Mouse (Mus musculus) MEL (cell line): ENCODE measurements around the gene Tamm41. TPM values are rescaled to one million over a fixed set of nuclear protein-coding genes. Genes with fewer than 3 reads are reported as not detected.
A peak's percentile ranks its signal among the peaks of the same experiment; 100 is the strongest.

Experiments used
- DNase-seq: peaks from one replicate; pipeline ENCODE4 v3.0.0; 2011; ENCODE audit warnings: low read depth, low spot score
- H3K27ac ChIP-seq: 2 replicates; pipeline ENCODE4 v1.5.1; 2012; ENCODE audit warnings: low read depth, mild to moderate bottlenecking, control low read depth, low read length, moderate library complexity; ENCODE audit not compliant: control insufficient read depth
- H3K27me3 ChIP-seq, 2 experiments: fragments of 150-350 bp in 1 of 2; sonication (generic) in 1 of 2; 2 replicates each; pipeline ENCODE4 v1.6.1; 2012; ENCODE audit warnings: low read length in 2 of 2, mild to moderate bottlenecking in 2 of 2, improper control_type of control experiment in 1 of 2, moderate library complexity in 1 of 2; ENCODE audit not compliant: insufficient read depth in 2 of 2, control insufficient read depth in 1 of 2
- H3K36me3 ChIP-seq, 2 experiments: 2 replicates each; pipeline ENCODE4 v1.6.1; 2012 to 2014; ENCODE audit warnings: low read length in 2 of 2, improper control_type of control experiment in 1 of 2, inconsistent platforms in 1 of 2, mild to moderate bottlenecking in 1 of 2; ENCODE audit not compliant: insufficient read depth in 2 of 2, control insufficient read depth in 1 of 2
- H3K4me1 ChIP-seq, 2 experiments: fragments of 150-350 bp in 1 of 2; sonication (generic) in 1 of 2; 2 replicates each; pipeline ENCODE4 v1.6.1; 2012; ENCODE audit warnings: low read length in 2 of 2, improper control_type of control experiment in 1 of 2, mild to moderate bottlenecking in 1 of 2; ENCODE audit not compliant: insufficient read depth in 2 of 2, control insufficient read depth in 1 of 2
- H3K4me3 ChIP-seq, 2 experiments: fragments of 150-350 bp in 1 of 2; sonication (generic) in 1 of 2; 2 replicates each; pipeline ENCODE4 v1.5.1; 2012; ENCODE audit warnings: low read depth in 2 of 2, low read length in 2 of 2, mild to moderate bottlenecking in 2 of 2, moderate library complexity in 2 of 2, control low read depth in 1 of 2, improper control_type of control experiment in 1 of 2; ENCODE audit not compliant: control insufficient read depth in 1 of 2, insufficient read depth in 1 of 2
- H3K79me2 ChIP-seq: 2 replicates; pipeline ENCODE4 v1.6.1; 2012; ENCODE audit warnings: mild to moderate bottlenecking, low read length, moderate library complexity; ENCODE audit not compliant: control insufficient read depth, poor library complexity, insufficient read depth
- H3K9ac ChIP-seq: 2 replicates; pipeline ENCODE4 v1.6.1; 2012; ENCODE audit warnings: low read depth, mild to moderate bottlenecking, control low read depth, low read length, moderate library complexity; ENCODE audit not compliant: control insufficient read depth, poor library complexity, severe bottlenecking
- H3K9me3 ChIP-seq: fragments of 150-350 bp; sonication (generic); replicated peaks from 2 replicates; pipeline ENCODE4 v1.6.1; 2012; ENCODE audit warnings: mild to moderate bottlenecking, low read length, improper control_type of control experiment, moderate library complexity; ENCODE audit not compliant: insufficient read depth
- BHLHE40 ChIP-seq: IDR thresholded peaks from 2 replicates; pipeline ENCODE4 v1.6.1; 2012; ENCODE audit warnings: low read depth, mild to moderate bottlenecking, inconsistent platforms, low read length, improper control_type of control experiment, borderline replicate concordance
- CHD1 ChIP-seq: IDR thresholded peaks from 2 replicates; pipeline ENCODE4 v1.6.1; 2012; ENCODE audit warnings: low read depth, mild to moderate bottlenecking, inconsistent platforms, low read length, improper control_type of control experiment
- CHD2 ChIP-seq: IDR thresholded peaks from 2 replicates; pipeline ENCODE4 v1.6.1; 2011; ENCODE audit warnings: low read length, improper control_type of control experiment
- CTCF ChIP-seq, 3 experiments: IDR thresholded peaks in 2 of 3; conservative IDR thresholded peaks in 1 of 3; 2 replicates each; pipeline ENCODE4 v1.5.1; 2011 to 2012; ENCODE audit warnings: low read length in 3 of 3, low read depth in 2 of 3, mild to moderate bottlenecking in 2 of 3, improper control_type of control experiment in 1 of 3, inconsistent platforms in 1 of 3, mixed read lengths in 1 of 3, moderate library complexity in 1 of 3; ENCODE audit not compliant: control insufficient read depth in 1 of 3, insufficient read depth in 1 of 3, poor library complexity in 1 of 3, severe bottlenecking in 1 of 3
- E2F4 ChIP-seq: IDR thresholded peaks from 2 replicates; pipeline ENCODE4 v1.6.1; 2011; ENCODE audit warnings: low read depth, low read length, improper control_type of control experiment, borderline replicate concordance
- ETS1 ChIP-seq: IDR thresholded peaks from 2 replicates; pipeline ENCODE4 v1.6.1; 2012; ENCODE audit warnings: low read depth, mild to moderate bottlenecking, inconsistent platforms, low read length, improper control_type of control experiment, moderate library complexity
- JUND ChIP-seq: IDR thresholded peaks from 2 replicates; pipeline ENCODE4 v1.6.1; 2011; ENCODE audit warnings: low read depth, mild to moderate bottlenecking, improper control_type of control experiment, low read length
- KAT2A ChIP-seq: conservative IDR thresholded peaks from 2 replicates; pipeline ENCODE4 v1.6.1; 2012; ENCODE audit warnings: low read depth, low read length, improper control_type of control experiment, inconsistent platforms
- MYB ChIP-seq: IDR thresholded peaks from 2 replicates; pipeline ENCODE4 v1.6.1; 2011; ENCODE audit warnings: mild to moderate bottlenecking, low read depth, low read length, improper control_type of control experiment
- MYC ChIP-seq: IDR thresholded peaks from 2 replicates; pipeline ENCODE4 v1.6.1; 2011; ENCODE audit warnings: low read depth, mild to moderate bottlenecking, low read length, improper control_type of control experiment, moderate library complexity
- NRF1 ChIP-seq: IDR thresholded peaks from 2 replicates; pipeline ENCODE4 v1.6.1; 2014; ENCODE audit warnings: low read depth, mild to moderate bottlenecking, inconsistent platforms, low read length, improper control_type of control experiment, moderate library complexity; ENCODE audit not compliant: poor library complexity, insufficient read depth, severe bottlenecking
- POLR2AphosphoS5 ChIP-seq: IDR thresholded peaks from 2 replicates; pipeline ENCODE4 v1.6.1; 2012; ENCODE audit warnings: low read depth, borderline replicate concordance, mild to moderate bottlenecking, inconsistent platforms, low read length, moderate library complexity, mixed read lengths
- SMC3 ChIP-seq: IDR thresholded peaks from 2 replicates; pipeline ENCODE4 v1.6.1; 2011; ENCODE audit warnings: low read depth, low read length, improper control_type of control experiment
- ZMIZ1 ChIP-seq: IDR thresholded peaks from 2 replicates; pipeline ENCODE4 v1.6.1; 2012; ENCODE audit warnings: low read depth, mild to moderate bottlenecking, inconsistent platforms, low read length, improper control_type of control experiment, moderate library complexity
- polyA plus RNA-seq, 2 experiments: library from polyadenylated mRNA; stranded (reverse) in 1 of 2; unstranded in 1 of 2; fragments of >175 nt in 1 of 2; fragments of >200 nt in 1 of 2; gene quantifications; 2 replicates each; pipeline versions ENCODE4 v1.2.1 to v1.2.4; 2012; ENCODE audit warnings: low replicate concordance in 2 of 2, low read depth in 1 of 2; ENCODE audit not compliant: insufficient read length in 2 of 2, insufficient read depth in 1 of 2, missing spikeins in 1 of 2
- total RNA-seq: library from RNA; depleted of rRNA; stranded (reverse); fragments of 300-350 nt; gene quantifications from 2 replicates; pipeline ENCODE4 v1.2.3, GENCODE M21; 2012

The Tamm41 gene
- total and polyA plus RNA-seq, 3 experiments: 80.5 to 87.4 TPM; not detected in 1

DNA sequence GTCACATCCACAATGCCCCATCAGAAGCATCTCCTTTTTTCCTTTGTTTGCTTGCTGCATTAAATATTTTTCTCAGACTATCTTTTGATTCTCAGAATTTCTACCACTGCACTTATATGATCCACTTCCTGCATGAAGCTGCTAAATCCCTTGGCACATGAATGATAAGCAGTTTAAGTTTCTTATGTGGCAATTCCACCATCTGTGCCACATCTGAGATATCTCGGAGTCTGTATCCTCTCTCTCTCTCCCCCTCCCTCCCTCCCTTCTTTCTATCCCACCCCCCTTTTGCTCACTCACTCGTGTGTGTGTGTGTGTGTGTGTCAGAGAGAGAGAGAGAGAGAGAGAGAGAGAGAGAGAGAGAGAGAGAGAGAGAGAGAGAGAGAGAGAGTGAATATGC lies 10.1 kb upstream of the Tamm41 start:
- H3K4me3 ChIP-seq: no peak overlapping the region
- no peaks in the 10 kb centered on the region for H3K4me1 ChIP-seq
- TF ChIP-seq CHD1: no peak
- no peak for TF ChIP-seq NRF1
- no peak for TF ChIP-seq ETS1
- no peak for TF ChIP-seq JUND
- TF ChIP-seq MYB: no peak
- H3K9me3 ChIP-seq: no peaks in the 10 kb centered on the region
- no peaks in the 10 kb centered on the region for H3K36me3 ChIP-seq
- H3K79me2 ChIP-seq: no peaks in the 10 kb centered on the region
- no peak overlapping the region for H3K27ac ChIP-seq
- peaks cover 2 to 3% of the 10 kb centered on the region in 2 experiments; a peak in 3 of 4 replicates for H3K27me3 ChIP-seq
- no peak overlapping the region for H3K9ac ChIP-seq
- no peak for DNase-seq

DNA sequence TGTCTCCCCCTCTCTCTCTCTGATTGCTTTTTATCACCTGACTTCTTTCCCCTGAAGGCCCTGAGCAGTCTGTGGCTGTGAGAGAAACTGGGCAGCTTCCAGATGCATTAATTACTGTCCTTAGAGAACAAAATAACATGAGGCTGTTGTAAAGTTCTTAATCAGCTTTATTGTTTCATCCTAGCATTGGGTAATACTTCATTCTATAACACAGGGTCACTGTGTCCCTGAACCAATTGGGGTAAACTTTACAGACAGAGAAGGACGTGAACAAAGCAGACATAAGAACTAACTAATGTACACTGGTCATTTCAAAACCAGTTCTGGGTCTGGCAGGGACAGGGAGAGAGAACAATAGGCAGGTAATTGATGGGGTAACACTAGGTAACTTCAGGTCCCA lies 8.4 kb upstream of the Tamm41 start:
- Histone ChIP-seq H3K4me3 (no peak overlapping the region), H3K4me1 (no peaks in the 10 kb centered on the region), H3K36me3 (no peaks in the 10 kb centered on the region), H3K79me2 (no peaks in the 10 kb centered on the region), H3K9ac (no peak overlapping the region), H3K27ac (no peak overlapping the region), H3K27me3 (peaks cover 2 to 5% of the 10 kb centered on the region in 2 experiments), H3K9me3 (no peaks in the 10 kb centered on the region)
- DNase-seq: no peak
- TF ChIP-seq CHD2: no peak
- TF ChIP-seq ZMIZ1: no peak
- no peak for TF ChIP-seq BHLHE40
- TF ChIP-seq CTCF (IDR thresholded peaks at IDR 0.05 in 2 of 3, conservative IDR thresholded peaks at IDR 0.05 in 1 of 3; ENCODE audit: control insufficient read depth in 1 of 3, insufficient read depth in 1 of 3, low read depth in 2 of 3, low read length in 3 of 3, poor library complexity in 1 of 3, severe bottlenecking in 1 of 3): no peak
- no peak for TF ChIP-seq KAT2A
- TF ChIP-seq E2F4: no peak
- TF ChIP-seq POLR2AphosphoS5: no peak
- TF ChIP-seq JUND: no peak

DNA sequence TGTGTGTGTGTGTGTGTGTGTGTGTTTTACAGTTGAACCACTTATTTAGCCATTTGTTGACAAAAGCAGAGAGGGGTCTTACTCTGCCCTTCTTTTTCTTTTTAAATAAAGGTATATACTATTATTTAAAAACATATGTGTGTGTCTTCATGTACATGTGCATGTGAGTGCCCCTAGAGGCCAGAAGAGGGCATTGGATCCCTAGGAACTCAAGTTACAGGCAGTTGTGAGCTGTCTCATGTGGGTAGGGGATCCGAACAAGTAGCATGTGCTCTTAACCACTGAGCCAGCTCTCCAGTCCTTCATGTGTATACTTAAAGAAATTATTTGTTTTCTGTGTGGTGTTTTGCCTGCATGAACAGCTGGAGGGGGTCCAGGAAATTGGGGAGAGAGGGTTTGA lies 7.0 kb upstream of the Tamm41 start:
- Histone ChIP-seq H3K4me1 (no peaks in the 10 kb centered on the region), H3K4me3 (no peak overlapping the region), H3K36me3 (no peaks in the 10 kb centered on the region)
- TF ChIP-seq CTCF (IDR thresholded peaks at IDR 0.05 in 2 of 3, conservative IDR thresholded peaks at IDR 0.05 in 1 of 3; ENCODE audit: control insufficient read depth in 1 of 3, insufficient read depth in 1 of 3, low read depth in 2 of 3, low read length in 3 of 3, poor library complexity in 1 of 3, severe bottlenecking in 1 of 3) (peak; percentile 36 to 58 (median 52)), E2F4 (no peak), SMC3 (0 out of 2 replicates have a peak, but pooled peaks have one; percentile 6), MYC (peak; percentile 50; the same call in 1 of the 2 replicates)
- TF ChIP-seq, all 39 proteins: peak for 3
- Histone ChIP-seq H3K79me2 (no peaks in the 10 kb centered on the region), H3K27ac (no peak overlapping the region), H3K9ac (no peak overlapping the region), H3K27me3 (peaks cover 0 to 3% of the 10 kb centered on the region in 2 experiments; a peak in 2 of 4 replicates), H3K9me3 (no peaks in the 10 kb centered on the region)
- peak; percentile 65 for DNase-seq
